Mouse (Mus musculus) embryonic facial prominence, embryonic 15.5 days (tissue): ENCODE data around the gene Exo5. TPM values are rescaled to one million over a fixed set of nuclear protein-coding genes. Genes with fewer than 3 reads are reported as not detected.

ENCODE experiments used
- ATAC-seq: fragments of 200-750 bp; cut with Nextera tagmentation; 2 replicates; pipeline ENCODE4 v1.8.0; 2017; ENCODE audit warnings: low read depth, moderate TSS enrichment; ENCODE audit not compliant: insufficient number of reproducible peaks, low FRiP score, low TSS enrichment
- H3K27ac ChIP-seq: fragments of 300-500 bp; sonication (generic); replicated peaks from 2 replicates; pipeline ENCODE4 v1.5.1; 2015; ENCODE audit warnings: mild to moderate bottlenecking, inconsistent platforms
- H3K27me3 ChIP-seq: fragments of 300-500 bp; sonication (generic); 2 replicates; pipeline ENCODE4 v1.6.1; 2015; ENCODE audit warnings: inconsistent platforms
- H3K36me3 ChIP-seq: fragments of 300-500 bp; sonication (generic); 2 replicates; pipeline ENCODE4 v1.6.1; 2015; ENCODE audit warnings: mild to moderate bottlenecking, inconsistent platforms
- H3K4me1 ChIP-seq: fragments of 300-500 bp; sonication (generic); 2 replicates; pipeline ENCODE4 v1.6.1; 2015; ENCODE audit warnings: inconsistent platforms
- H3K4me2 ChIP-seq: fragments of 300-500 bp; sonication (generic); replicated peaks from 2 replicates; pipeline ENCODE4 v1.6.1; 2015; ENCODE audit warnings: mild to moderate bottlenecking, inconsistent platforms
- H3K4me3 ChIP-seq: fragments of 300-500 bp; sonication (generic); replicated peaks from 2 replicates; pipeline ENCODE4 v1.5.1; 2015; ENCODE audit warnings: mild to moderate bottlenecking, inconsistent platforms
- H3K9ac ChIP-seq: fragments of 300-500 bp; sonication (generic); 2 replicates; pipeline ENCODE4 v1.6.1; 2015; ENCODE audit warnings: inconsistent platforms
- H3K9me3 ChIP-seq: fragments of 300-500 bp; sonication (generic); replicated peaks from 2 replicates; pipeline ENCODE4 v1.6.1; 2016; ENCODE audit warnings: inconsistent platforms
- WGBS: fragments of 180-500 bp; shearing (Covaris S2); methylation state at CpG from one replicate; pipeline ENCODE4 v1.1.7; 2015; 5-methylcytosine and 5-hydroxymethylcytosine counted together
- polyA plus RNA-seq: library from polyadenylated mRNA; unstranded; fragments of >200 nt; fragmentation: Nextera tagmentation; extraction: Ambion mirVana; gene quantifications from 2 replicates; pipeline ENCODE4 v1.2.1, GENCODE M21; 2015

The Exo5 gene
- polyA plus RNA-seq, 1 experiment from 2014 or later, result 26.4 TPM

- no peaks in the 10 kb centered on the region for H3K27me3 ChIP-seq
- no peak overlapping the region for H3K4me3 ChIP-seq
- H3K36me3 ChIP-seq, result no peaks in the 10 kb centered on the region
- H3K4me2 ChIP-seq, result no peak overlapping the region
- no peak for ATAC-seq
- no peak overlapping the region for H3K9ac ChIP-seq
- WGBS, result 73% methylated on average over 5 of the region's 5 CpGs
- H3K27ac ChIP-seq, result no peak overlapping the region
- no peaks in the 10 kb centered on the region for H3K4me1 ChIP-seq
- no peaks in the 10 kb centered on the region for H3K9me3 ChIP-seq
Observed at GRCm38 (mm10) chr4:120905644-120906043, 19.2 kb downstream of the Exo5 start.

GRCm38 (mm10) chr4:120904533-120904932, 20.3 kb downstream of the Exo5 start:
- Histone ChIP-seq H3K9me3 (no peaks in the 10 kb centered on the region), H3K9ac (no peak overlapping the region), H3K4me3 (no peak overlapping the region), H3K4me2 (no peak overlapping the region), H3K36me3 (no peaks in the 10 kb centered on the region), H3K27me3 (no peaks in the 10 kb centered on the region), H3K4me1 (no peaks in the 10 kb centered on the region), H3K27ac (no peak overlapping the region)
- ATAC-seq, result no peak
- WGBS, result 68% methylated on average over 4 of the region's 4 CpGs

GRCm38 (mm10) chr4:120895810-120896584, 28.8 kb downstream of the Exo5 start:
- H3K27ac ChIP-seq, result no peak overlapping the region
- H3K9me3 ChIP-seq, result no peaks in the 10 kb centered on the region
- H3K9ac ChIP-seq, result no peak overlapping the region
- 70% methylated on average over 7 of the region's 7 CpGs for WGBS
- H3K4me1 ChIP-seq, result no peaks in the 10 kb centered on the region
- no peak overlapping the region for H3K4me2 ChIP-seq
- H3K27me3 ChIP-seq, result peaks cover 6% of the 10 kb centered on the region; the same call in 1 of the 2 replicates
- ATAC-seq, result no peak
- no peak overlapping the region for H3K4me3 ChIP-seq
- H3K36me3 ChIP-seq, result no peaks in the 10 kb centered on the region

- no peak for ATAC-seq
- Histone ChIP-seq H3K9me3 (no peaks in the 10 kb centered on the region), H3K27ac (no peak overlapping the region), H3K36me3 (no peaks in the 10 kb centered on the region), H3K4me1 (no peaks in the 10 kb centered on the region), H3K27me3 (peaks cover 6% of the 10 kb centered on the region; the same call in 1 of the 2 replicates), H3K4me2 (no peak overlapping the region), H3K4me3 (no peak overlapping the region), H3K9ac (no peak overlapping the region)
- WGBS, result 84% methylated on average over 7 of the region's 7 CpGs
Observed at GRCm38 (mm10) chr4:120895226-120895625, 29.6 kb downstream of the Exo5 start.

GRCm38 (mm10) chr4:120894584-120894983, 30.2 kb downstream of the Exo5 start:
- H3K27ac ChIP-seq, result no peak overlapping the region
- H3K27me3 ChIP-seq, result peaks cover 6% of the 10 kb centered on the region; the same call in 1 of the 2 replicates
- H3K4me2 ChIP-seq, result no peak overlapping the region
- 73% methylated on average over 11 of the region's 11 CpGs for WGBS
- no peak overlapping the region for H3K9ac ChIP-seq
- no peaks in the 10 kb centered on the region for H3K9me3 ChIP-seq
- no peaks in the 10 kb centered on the region for H3K36me3 ChIP-seq
- ATAC-seq, result no peak
- no peak overlapping the region for H3K4me3 ChIP-seq
- H3K4me1 ChIP-seq, result no peaks in the 10 kb centered on the region

- Histone ChIP-seq H3K4me3 (no peak overlapping the region), H3K9ac (no peak overlapping the region), H3K9me3 (no peaks in the 10 kb centered on the region), H3K36me3 (no peaks in the 10 kb centered on the region), H3K27me3 (peaks cover 6% of the 10 kb centered on the region; the same call in 1 of the 2 replicates), H3K4me2 (no peak overlapping the region), H3K27ac (no peak overlapping the region), H3K4me1 (no peaks in the 10 kb centered on the region)
- ATAC-seq, result no peak
- WGBS, result 51% methylated on average over 11 of the region's 11 CpGs
Observed at GRCm38 (mm10) chr4:120893656-120894401, 31.0 kb downstream of the Exo5 start.

GRCm38 (mm10) chr4:120892516-120892915, 32.3 kb downstream of the Exo5 start:
- WGBS, result 70% methylated on average over 1 of the region's 1 CpGs
- no peak overlapping the region for H3K9ac ChIP-seq
- no peak overlapping the region for H3K4me3 ChIP-seq
- H3K27ac ChIP-seq, result no peak overlapping the region
- no peaks in the 10 kb centered on the region for H3K4me1 ChIP-seq
- peaks cover 6% of the 10 kb centered on the region; the same call in 1 of the 2 replicates for H3K27me3 ChIP-seq
- H3K9me3 ChIP-seq, result no peaks in the 10 kb centered on the region
- H3K4me2 ChIP-seq, result no peak overlapping the region
- no peak for ATAC-seq
- H3K36me3 ChIP-seq, result no peaks in the 10 kb centered on the region

GRCm38 (mm10) chr4:120891960-120892359, 32.9 kb downstream of the Exo5 start:
- no peaks in the 10 kb centered on the region for H3K4me1 ChIP-seq
- H3K4me2 ChIP-seq, result no peak overlapping the region
- H3K27ac ChIP-seq, result no peak overlapping the region
- no peaks in the 10 kb centered on the region for H3K36me3 ChIP-seq
- no peak for ATAC-seq
- no peak overlapping the region for H3K9ac ChIP-seq
- H3K27me3 ChIP-seq, result peaks cover 6% of the 10 kb centered on the region; the same call in 1 of the 2 replicates
- H3K9me3 ChIP-seq, result no peaks in the 10 kb centered on the region
- H3K4me3 ChIP-seq, result no peak overlapping the region

- WGBS, result 45% methylated on average over 11 of the region's 11 CpGs
- Histone ChIP-seq H3K27ac (no peak overlapping the region), H3K27me3 (peaks cover 6% of the 10 kb centered on the region; the same call in 1 of the 2 replicates), H3K4me2 (no peak overlapping the region), H3K4me3 (no peak overlapping the region), H3K9ac (no peak overlapping the region), H3K36me3 (no peaks in the 10 kb centered on the region), H3K4me1 (no peaks in the 10 kb centered on the region), H3K9me3 (no peaks in the 10 kb centered on the region)
- ATAC-seq, result no peak
Observed at GRCm38 (mm10) chr4:120890754-120891440, 33.9 kb downstream of the Exo5 start.

- WGBS, result 61% methylated on average over 8 of the region's 8 CpGs
Observed at GRCm38 (mm10) chr4:120888884-120889283, 35.9 kb downstream of the Exo5 start.

More at GRCm38 (mm10) chr4:120888884-120889283, 35.9 kb downstream of the Exo5 start:
- H3K9ac ChIP-seq, result no peak overlapping the region
- H3K4me3 ChIP-seq, result no peak overlapping the region
- no peaks in the 10 kb centered on the region for H3K36me3 ChIP-seq
- H3K27ac ChIP-seq, result no peak overlapping the region
- H3K4me1 ChIP-seq, result peaks cover 6% of the 10 kb centered on the region; the same call in 1 of the 2 replicates
- peaks cover 6% of the 10 kb centered on the region; the same call in 1 of the 2 replicates for H3K27me3 ChIP-seq
- no peaks in the 10 kb centered on the region for H3K9me3 ChIP-seq
- no peak overlapping the region for H3K4me2 ChIP-seq
- no peak for ATAC-seq
